Mouse (Mus musculus) bone marrow macrophage, adult 2 months (primary cell): ENCODE results near the gene Vwa3a.

Experiments used
- CTCF ChIP-seq: IDR thresholded peaks from 2 replicates; pipeline ENCODE4 v1.5.1; 2012; ENCODE audit warnings: low read depth, mild to moderate bottlenecking, low read length, moderate library complexity
- POLR2A ChIP-seq: IDR thresholded peaks from 2 replicates; pipeline ENCODE4 v1.6.1; 2012; ENCODE audit warnings: mild to moderate bottlenecking, low read depth, low read length, borderline replicate concordance

GRCm38 (mm10) chr7:120817552-120817951 lies 78.4 kb downstream of the Vwa3a start:
- TF ChIP-seq CTCF (no peak), POLR2A (no peak)
